9 mouse cellular contexts compared by ENCODE assay signal in genomic region chr1:90849836-90850235, GRCm38 (mm10). TPM values are rescaled to one million over a fixed set of nuclear protein-coding genes. Genes with fewer than 3 reads are reported as not detected.
DNase-seq lines count a peak whose midpoint lies in the region; ATAC-seq and TF ChIP-seq lines count a peak whose summit lies in the region.
"Had no signal": no experiment of that assay in that cellular context is flagged by ENCODE, and none has a peak within 500 bp of the region (broad histone marks: within the 10 kb centered on the region; RNA-seq: fewer than 3 reads in every experiment).

No protein-coding gene starts in this region.

- no peaks in the 10 kb centered on the region for H3K4me1 ChIP-seq in hindbrain, embryonic 15.5 days (replicated peaks)
- no peaks in the 10 kb centered on the region for H3K4me1 ChIP-seq in liver, postnatal 0 days (ENCODE audit: insufficient read depth)
- no peaks in the 10 kb centered on the region for H3K4me1 ChIP-seq in small intestine, adult 2 months (ENCODE audit: control insufficient read depth, insufficient read depth, insufficient read length, low read length)
- H3K4me1 ChIP-seq: midbrain, embryonic 12.5 days had no signal

- TF ChIP-seq CTCF in liver, postnatal 0 days (IDR thresholded peaks at IDR 0.05; ENCODE audit: low read depth) = peak; percentile 54
- TF ChIP-seq CTCF in small intestine, adult 2 months (IDR thresholded peaks at IDR 0.05; ENCODE audit: extremely low read depth, insufficient read length, insufficient replicate concordance, low read depth, low read length) = peak; percentile 30; the same call in 1 of the 2 replicates

- H3K27me3 ChIP-seq in hindbrain, embryonic 15.5 days = no peaks in the 10 kb centered on the region
- H3K27me3 ChIP-seq in liver, postnatal 0 days (ENCODE audit: insufficient read depth, low read length) = no peaks in the 10 kb centered on the region
- H3K27me3 ChIP-seq in small intestine, adult 2 months (ENCODE audit: control insufficient read depth, insufficient read depth, low read length) = no peaks in the 10 kb centered on the region
- H3K27me3 ChIP-seq: midbrain, embryonic 12.5 days had no signal

- no peak overlapping the region for H3K4me3 ChIP-seq in hindbrain, embryonic 15.5 days
- H3K4me3 ChIP-seq in liver, postnatal 0 days (ENCODE audit: low read depth, low read length) = no peak overlapping the region
- no peak overlapping the region for H3K4me3 ChIP-seq in small intestine, adult 2 months (ENCODE audit: low read depth, low read length)
- H3K4me3 ChIP-seq: midbrain, embryonic 12.5 days had no signal

- 38% methylated on average over 8 of the region's 8 CpGs for WGBS in hindbrain, embryonic 15.5 days
- 31% methylated on average over 8 of the region's 8 CpGs for WGBS in liver, postnatal 0 days (ENCODE audit: insufficient replicate concordance)
- 31% methylated on average over 8 of the region's 8 CpGs for WGBS in small intestine, adult 2 months

- peak; percentile 77; the same call in 1 of the 2 replicates for ATAC-seq in frontal cortex, adult (ENCODE audit: low TSS enrichment)
- peak; percentile 65; the same call in 1 of the 2 replicates for ATAC-seq in hindbrain, embryonic 15.5 days (ENCODE audit: low FRiP score, low read depth)
- no peak for ATAC-seq in liver, postnatal 0 days
- ATAC-seq in activated CD4-positive, CD25-positive, alpha-beta regulatory T cell, adult 4 months = no peak

- H3K36me3 ChIP-seq in hindbrain, embryonic 15.5 days = no peaks in the 10 kb centered on the region
- no peaks in the 10 kb centered on the region for H3K36me3 ChIP-seq in liver, postnatal 0 days (replicated peaks; ENCODE audit: insufficient read depth, low read length)
- no peaks in the 10 kb centered on the region for H3K36me3 ChIP-seq in small intestine, adult 2 months (ENCODE audit: control insufficient read depth, insufficient read depth, low read length)
- H3K36me3 ChIP-seq: midbrain, embryonic 12.5 days had no signal

- H3K4me2 ChIP-seq in hindbrain, embryonic 15.5 days = no peak overlapping the region
- H3K4me2 ChIP-seq in liver, postnatal 0 days (ENCODE audit: low read depth, low read length) = no peak overlapping the region
- H3K4me2 ChIP-seq: midbrain, embryonic 12.5 days had no signal

- TF ChIP-seq EP300 in liver, postnatal 0 days (IDR thresholded peaks at IDR 0.05; ENCODE audit: low read depth) = no peak

- no peak overlapping the region for H3K27ac ChIP-seq in hindbrain, embryonic 15.5 days (replicated peaks)
- H3K27ac ChIP-seq in liver, postnatal 0 days (ENCODE audit: low read depth) = no peak overlapping the region
- H3K27ac ChIP-seq in small intestine, adult 2 months (ENCODE audit: insufficient read depth, low read depth, low read length) = no peak overlapping the region
- H3K27ac ChIP-seq: midbrain, embryonic 12.5 days had no signal

- no peaks in the 10 kb centered on the region for H3K9me3 ChIP-seq in hindbrain, embryonic 15.5 days
- no peaks in the 10 kb centered on the region for H3K9me3 ChIP-seq in liver, postnatal 0 days (ENCODE audit: low read length)
- H3K9me3 ChIP-seq: midbrain, embryonic 12.5 days had no signal

- no peak overlapping the region for H3K9ac ChIP-seq in hindbrain, embryonic 15.5 days
- H3K9ac ChIP-seq in liver, postnatal 0 days (replicated peaks) = no peak overlapping the region
- H3K9ac ChIP-seq: midbrain, embryonic 12.5 days had no signal

- TF ChIP-seq POLR2A in small intestine, adult 2 months (IDR thresholded peaks at IDR 0.05; ENCODE audit: low read depth, low read length) = no peak

- DNase-seq in frontal cortex, postnatal 14 days (ENCODE audit: low spot score in 2 of 2) = no peak
- DNase-seq in 3134 (ENCODE audit: extremely low read depth, insufficient read length, low spot score) = peak; percentile 38
- DNase-seq in brain, adult 2 months (ENCODE audit: low read depth, low spot score) = peak; percentile 43
- no peak for DNase-seq in liver, postnatal 0 days

RNA-seq across cellular contexts. Expression of gene Col6a3, which starts 6.1 kb away (rescaled TPM):
- polyA plus RNA-seq in hindbrain, embryonic 15.5 days (2015; fragmentation: Nextera tagmentation; extraction: Ambion mirVana) = 8.3 and 9.6 TPM in 2 replicates
- polyA plus RNA-seq in liver, postnatal 0 days (2015; fragmentation: Nextera tagmentation; extraction: Ambion mirVana) = 3.7 and 5.2 TPM in 2 replicates
- polyA plus RNA-seq in small intestine, adult 2 months (2012; rRNA removed) = 11.5 and 19.2 TPM in 2 replicates
- not detected for polyA plus RNA-seq in activated CD4-positive, CD25-positive, alpha-beta regulatory T cell, adult 4 months (2017; shearing (Covaris generic))

Comparison
In these comparisons a context has a peak if more than half of its experiments do, and no peak if none do; other contexts are left out.
1. ATAC-seq: peak in frontal cortex, adult (single experiment) and hindbrain, embryonic 15.5 days (single experiment); none in liver, postnatal 0 days (single experiment) and activated CD4-positive, CD25-positive, alpha-beta regulatory T cell, adult 4 months (single experiment).
2. DNase-seq: peak in 3134 (single experiment) and brain, adult 2 months (single experiment); none in frontal cortex, postnatal 14 days (0 of 2) and liver, postnatal 0 days (single experiment).